Mouse (Mus musculus) heart, embryonic 14.5 days (tissue): ENCODE measurements around the gene Tmcc3. TPM values are rescaled to one million over a fixed set of nuclear protein-coding genes. Genes with fewer than 3 reads are reported as not detected.
A peak's percentile ranks its signal among the peaks of the same experiment; 100 is the strongest.
"Not testable (repeated sequence)": the region's sequence is repeated elsewhere in the genome, so short reads cannot be mapped to it uniquely, and the experiment has no call there.

ENCODE experiments used
- ATAC-seq: fragments of 200-750 bp; cut with Nextera tagmentation; 2 replicates; pipeline ENCODE4 v1.8.0; 2017; ENCODE audit warnings: low read depth, moderate TSS enrichment; ENCODE audit not compliant: insufficient number of reproducible peaks, insufficient read depth, low FRiP score
- H3K27ac ChIP-seq, 2 experiments: fragments of 200-500 bp in 1 of 2; fragments of 300-500 bp in 1 of 2; sonication (generic) in 1 of 2; replicated peaks in 1 of 2; 2 replicates each; pipeline ENCODE4 v1.5.1; 2012 to 2014; ENCODE audit warnings: low read depth in 2 of 2, low read length in 2 of 2, control low read depth in 1 of 2, mild to moderate bottlenecking in 1 of 2, mixed read lengths in 1 of 2; ENCODE audit not compliant: control insufficient read depth in 1 of 2, insufficient read depth in 1 of 2
- H3K27me3 ChIP-seq: fragments of 300-500 bp; sonication (generic); 2 replicates; pipeline ENCODE4 v1.6.1; 2014; ENCODE audit warnings: mild to moderate bottlenecking, low read length, control low read depth; ENCODE audit not compliant: control insufficient read depth, insufficient read depth
- H3K36me3 ChIP-seq: fragments of 300-500 bp; sonication (generic); 2 replicates; pipeline ENCODE4 v1.6.1; 2014; ENCODE audit warnings: mild to moderate bottlenecking, control low read depth, low read length, mixed read lengths; ENCODE audit not compliant: control insufficient read depth, insufficient read depth
- H3K4me1 ChIP-seq, 2 experiments: fragments of 200-500 bp in 1 of 2; fragments of 300-500 bp in 1 of 2; sonication (generic) in 1 of 2; 2 replicates each; pipeline ENCODE4 v1.6.1; 2012 to 2014; ENCODE audit warnings: low read length in 2 of 2, control low read depth in 1 of 2, mixed read lengths in 1 of 2; ENCODE audit not compliant: control insufficient read depth in 2 of 2, insufficient read depth in 2 of 2
- H3K4me2 ChIP-seq: fragments of 300-500 bp; sonication (generic); 2 replicates; pipeline ENCODE4 v1.6.1; 2014; ENCODE audit warnings: mild to moderate bottlenecking, low read length
- H3K4me3 ChIP-seq, 2 experiments: fragments of 200-500 bp in 1 of 2; fragments of 300-500 bp in 1 of 2; sonication (generic) in 1 of 2; 2 replicates each; pipeline ENCODE4 v1.5.1; 2012 to 2014; ENCODE audit warnings: low read length in 2 of 2, mild to moderate bottlenecking in 2 of 2, control low read depth in 1 of 2, low read depth in 1 of 2, moderate library complexity in 1 of 2; ENCODE audit not compliant: control insufficient read depth in 1 of 2, insufficient read depth in 1 of 2
- H3K9ac ChIP-seq: fragments of 300-500 bp; sonication (generic); 2 replicates; pipeline ENCODE4 v1.6.1; 2014; ENCODE audit warnings: mild to moderate bottlenecking, low read length
- H3K9me3 ChIP-seq: fragments of 300-500 bp; sonication (generic); 2 replicates; pipeline ENCODE4 v1.6.1; 2016; ENCODE audit warnings: low read length, control low read depth; ENCODE audit not compliant: control insufficient read depth
- WGBS: fragments of 180-500 bp; shearing (Covaris S2); extraction: QIAGEN DNeasy Blood & Tissue Kit; methylation state at CpG from one replicate; pipeline ENCODE4 v1.1.7; 2014; 5-methylcytosine and 5-hydroxymethylcytosine counted together
- polyA plus RNA-seq: library from polyadenylated mRNA; unstranded; fragments of >200 nt; fragmentation: Nextera tagmentation; extraction: Ambion mirVana; gene quantifications from 2 replicates; pipeline ENCODE4 v1.2.1, GENCODE M21; 2014

The Tmcc3 gene
- polyA plus RNA-seq, 1 experiment from 2014 or later = 9.6 TPM

- WGBS = 48% methylated on average over 8 of the region's 8 CpGs
- Histone ChIP-seq H3K4me3 (no peak overlapping the region), H3K4me1 (peaks cover 12 to 16% of the 10 kb centered on the region in 2 experiments), H3K9ac (no peak overlapping the region), H3K27ac (no peak overlapping the region), H3K36me3 (peaks cover 19% of the 10 kb centered on the region), H3K9me3 (no peaks in the 10 kb centered on the region), H3K4me2 (no peak overlapping the region), H3K27me3 (no peaks in the 10 kb centered on the region)
- no peak for ATAC-seq
These were observed 274.1 kb downstream of the Tmcc3 start for GRCm38 (mm10) chr10:94585819-94586218.

GRCm38 (mm10) chr10:94588976-94589375, 277.2 kb downstream of the Tmcc3 start:
- Histone ChIP-seq H3K9me3 (no peaks in the 10 kb centered on the region), H3K4me3 (no peak overlapping the region), H3K4me1 (peaks cover 12 to 16% of the 10 kb centered on the region in 2 experiments), H3K9ac (no peak overlapping the region), H3K27ac (no peak overlapping the region; a peak in 1 of 4 replicates), H3K36me3 (peaks cover 11% of the 10 kb centered on the region), H3K27me3 (no peaks in the 10 kb centered on the region), H3K4me2 (no peak overlapping the region)
- 36% methylated on average over 5 of the region's 5 CpGs for WGBS
- no peak for ATAC-seq

GRCm38 (mm10) chr10:94595705-94596104, 284.0 kb downstream of the Tmcc3 start:
- H3K9me3 ChIP-seq = no peaks in the 10 kb centered on the region
- no peak overlapping the region for H3K9ac ChIP-seq
- H3K4me2 ChIP-seq = no peak overlapping the region
- H3K36me3 ChIP-seq = no peaks in the 10 kb centered on the region
- no peak for ATAC-seq
- 82% methylated on average over 9 of the region's 9 CpGs for WGBS
- no peaks in the 10 kb centered on the region for H3K27me3 ChIP-seq
- no peak overlapping the region for H3K4me3 ChIP-seq
- no peak overlapping the region for H3K27ac ChIP-seq
- H3K4me1 ChIP-seq = no peaks in the 10 kb centered on the region

- not testable (repeated sequence) for H3K9ac ChIP-seq, H3K4me1 ChIP-seq, H3K27ac ChIP-seq, ATAC-seq, H3K27me3 ChIP-seq, H3K4me2 ChIP-seq, H3K36me3 ChIP-seq, H3K4me3 ChIP-seq
- H3K9me3 ChIP-seq = peaks cover 13% of the 10 kb centered on the region; the same call in 1 of the 2 replicates
- WGBS = 59% methylated on average over 1 of the region's 2 CpGs
These were observed 288.1 kb downstream of the Tmcc3 start for GRCm38 (mm10) chr10:94599846-94600245.

GRCm38 (mm10) chr10:94601034-94601433, 289.3 kb downstream of the Tmcc3 start:
- no peak for ATAC-seq
- Histone ChIP-seq H3K36me3 (no peaks in the 10 kb centered on the region), H3K9me3 (peaks cover 13% of the 10 kb centered on the region; the same call in 1 of the 2 replicates), H3K27ac (no peak overlapping the region), H3K9ac (no peak overlapping the region), H3K4me1 (no peaks in the 10 kb centered on the region), H3K4me3 (no peak overlapping the region), H3K27me3 (no peaks in the 10 kb centered on the region), H3K4me2 (no peak overlapping the region)
- WGBS = 75% methylated on average over 6 of the region's 6 CpGs

GRCm38 (mm10) chr10:94605491-94605890, 293.7 kb downstream of the Tmcc3 start:
- 86% methylated on average over 4 of the region's 4 CpGs for WGBS
- Histone ChIP-seq H3K4me3 (no peak overlapping the region), H3K4me2 (no peak overlapping the region), H3K36me3 (no peaks in the 10 kb centered on the region), H3K27me3 (no peaks in the 10 kb centered on the region), H3K4me1 (no peaks in the 10 kb centered on the region), H3K9ac (no peak overlapping the region), H3K9me3 (peaks cover 13% of the 10 kb centered on the region; the same call in 1 of the 2 replicates), H3K27ac (no peak overlapping the region)
- no peak for ATAC-seq

GRCm38 (mm10) chr10:94609309-94609777, 297.6 kb downstream of the Tmcc3 start:
- H3K4me3 ChIP-seq = no peak overlapping the region
- H3K9ac ChIP-seq = no peak overlapping the region
- no peak overlapping the region for H3K4me2 ChIP-seq
- H3K36me3 ChIP-seq = no peaks in the 10 kb centered on the region
- no peaks in the 10 kb centered on the region for H3K9me3 ChIP-seq
- peaks cover 2 to 12% of the 10 kb centered on the region in 2 experiments; a peak in 2 of 4 replicates for H3K4me1 ChIP-seq
- ATAC-seq = peak; percentile 55; the same call in 1 of the 2 replicates
- H3K27me3 ChIP-seq = no peaks in the 10 kb centered on the region
- H3K27ac ChIP-seq = no peak overlapping the region
- WGBS = 53% methylated on average over 5 of the region's 5 CpGs
